Mouse (Mus musculus) spleen, postnatal 36 days (tissue): ENCODE data around the gene Rab44.
A peak's percentile ranks its signal among the peaks of the same experiment; 100 is the strongest.
"Not testable (repeated sequence)": the region's sequence is repeated elsewhere in the genome, so short reads cannot be mapped to it uniquely, and the experiment has no call there.

Experiments used
- DNase-seq, 2 experiments: peaks; one replicate each; pipeline ENCODE4 v3.0.0; 2022; ENCODE audit warnings: low spot score in 2 of 2, mixed read lengths in 1 of 2

The Rab44 gene

GRCm38 (mm10) chr17:29090776-29091175 is 23.2 kb upstream of the Rab44 start, which contains the start of gene Cdkn1a:
Gene Cdkn1a, plus strand, starts transcription at chr17:29090976.
- DNase-seq: no peak

GRCm38 (mm10) chr17:29091348-29091944 is 22.5 kb upstream of the Rab44 start:
- DNase-seq: no peak

GRCm38 (mm10) chr17:29092497-29092896 is 21.4 kb upstream of the Rab44 start:
- no peak for DNase-seq

- DNase-seq: peak; percentile 66 to 71
Measured at GRCm38 (mm10) chr17:29093110-29093952, 20.6 kb upstream of the Rab44 start.

GRCm38 (mm10) chr17:29093961-29094309 is 20.0 kb upstream of the Rab44 start:
- DNase-seq: no peak

- peak in 1 of 2 experiments; percentile 24 for DNase-seq
Measured at GRCm38 (mm10) chr17:29094310-29095181, 19.4 kb upstream of the Rab44 start.

- DNase-seq: peak; percentile 90 to 93
Measured at GRCm38 (mm10) chr17:29095201-29095733, 18.7 kb upstream of the Rab44 start.

GRCm38 (mm10) chr17:29096245-29096644 is 17.7 kb upstream of the Rab44 start:
- DNase-seq: no peak

- DNase-seq: no peak
Measured at GRCm38 (mm10) chr17:29096851-29097561, 16.9 kb upstream of the Rab44 start.

- no peak for DNase-seq
Measured at GRCm38 (mm10) chr17:29098291-29098690, 15.7 kb upstream of the Rab44 start.

GRCm38 (mm10) chr17:29099076-29099475 is 14.9 kb upstream of the Rab44 start:
- DNase-seq: no peak

- no peak for DNase-seq
Measured at GRCm38 (mm10) chr17:29100627-29101026, 13.3 kb upstream of the Rab44 start.

- not testable (repeated sequence) for DNase-seq
Measured at GRCm38 (mm10) chr17:29110356-29110755, 3.6 kb upstream of the Rab44 start.

- no peak for DNase-seq
Measured at GRCm38 (mm10) chr17:29111332-29111731, 2.6 kb upstream of the Rab44 start.

- DNase-seq: no peak
Measured at GRCm38 (mm10) chr17:29116023-29116422, 2.1 kb downstream of the Rab44 start.

- no peak for DNase-seq
Measured at GRCm38 (mm10) chr17:29117006-29117648, 3.2 kb downstream of the Rab44 start.

GRCm38 (mm10) chr17:29118057-29118456 is 4.1 kb downstream of the Rab44 start:
- DNase-seq: no peak

GRCm38 (mm10) chr17:29120666-29121065 is 6.7 kb downstream of the Rab44 start:
- no peak for DNase-seq

- no peak for DNase-seq
Measured at GRCm38 (mm10) chr17:29122817-29123216, 8.9 kb downstream of the Rab44 start.

- DNase-seq: no peak
Measured at GRCm38 (mm10) chr17:29123578-29124174, 9.7 kb downstream of the Rab44 start.
